Mouse (Mus musculus) myocyte (in vitro differentiated cells): ENCODE measurements around the gene Nup37. TPM values are rescaled to one million over a fixed set of nuclear protein-coding genes. Genes with fewer than 3 reads are reported as not detected.

Source experiments
- H3K27me3 ChIP-seq: one replicate; pipeline ENCODE4 v1.6.1; 2011; ENCODE audit not compliant: control insufficient read depth, insufficient read depth, insufficient read length
- H3K36me3 ChIP-seq: one replicate; pipeline ENCODE4 v1.6.1; 2011; ENCODE audit not compliant: control insufficient read depth, insufficient read depth
- H3K4me2 ChIP-seq: one replicate; pipeline ENCODE4 v1.6.1; 2011; ENCODE audit warnings: low read depth, control low read depth
- H3K4me3 ChIP-seq: one replicate; pipeline ENCODE4 v1.5.1; 2011; ENCODE audit warnings: mild to moderate bottlenecking, control low read depth, moderate library complexity
- H3K79me2 ChIP-seq: one replicate; pipeline ENCODE4 v1.6.1; 2011; ENCODE audit not compliant: control insufficient read depth, insufficient read depth
- H3ac ChIP-seq: one replicate; pipeline ENCODE4 v1.6.1; 2011; ENCODE audit not compliant: control insufficient read depth, insufficient read length
- CEBPB ChIP-seq: IDR thresholded peaks from 2 replicates; pipeline ENCODE4 v1.6.1; 2011; ENCODE audit warnings: mild to moderate bottlenecking, moderate library complexity; ENCODE audit not compliant: poor library complexity, insufficient read depth, severe bottlenecking
- E2F4 ChIP-seq: IDR thresholded peaks from one replicate; pipeline ENCODE4 v1.6.1; 2011; ENCODE audit warnings: mild to moderate bottlenecking, control low read depth, moderate library complexity; ENCODE audit not compliant: insufficient read depth
- MAX ChIP-seq: IDR thresholded peaks from one replicate; pipeline ENCODE4 v1.6.1; 2011; ENCODE audit warnings: low read depth, mild to moderate bottlenecking, control low read depth
- MYOD1 ChIP-seq, 3 experiments: IDR thresholded peaks; one replicate each; pipeline ENCODE4 v1.6.1; 2011; ENCODE audit warnings: control low read depth in 2 of 3, low read depth in 2 of 3, mild to moderate bottlenecking in 2 of 3, moderate library complexity in 1 of 3; ENCODE audit not compliant: insufficient read length in 2 of 3, control insufficient read depth in 1 of 3
- MYOG ChIP-seq, 3 experiments: IDR thresholded peaks; one replicate each; pipeline ENCODE4 v1.6.1; 2011; ENCODE audit warnings: control low read depth in 2 of 3, low read depth in 2 of 3, mild to moderate bottlenecking in 2 of 3; ENCODE audit not compliant: insufficient read length in 2 of 3, control insufficient read depth in 1 of 3, insufficient read depth in 1 of 3
- POLR2A ChIP-seq: IDR thresholded peaks from one replicate; pipeline ENCODE4 v1.6.1; 2011; ENCODE audit warnings: low read depth, mild to moderate bottlenecking, control low read depth, moderate library complexity; ENCODE audit not compliant: insufficient read length
- POLR2AphosphoS2 ChIP-seq: IDR thresholded peaks from one replicate; pipeline ENCODE4 v1.6.1; 2011; ENCODE audit warnings: low read depth, control low read depth; ENCODE audit not compliant: insufficient read length
- REST ChIP-seq: IDR thresholded peaks from one replicate; pipeline ENCODE4 v1.6.1; 2011; ENCODE audit warnings: mild to moderate bottlenecking, control low read depth, moderate library complexity; ENCODE audit not compliant: insufficient read depth, insufficient read length
- SRF ChIP-seq: IDR thresholded peaks from one replicate; pipeline ENCODE4 v1.6.1; 2011; ENCODE audit warnings: low read depth; ENCODE audit not compliant: control insufficient read depth, insufficient read length
- TCF12 ChIP-seq: IDR thresholded peaks from one replicate; pipeline ENCODE4 v1.6.1; 2011; ENCODE audit warnings: mild to moderate bottlenecking, control low read depth; ENCODE audit not compliant: poor library complexity, insufficient read depth, severe bottlenecking
- TCF3 ChIP-seq: IDR thresholded peaks from one replicate; pipeline ENCODE4 v1.6.1; 2011; ENCODE audit warnings: low read depth, control low read depth; ENCODE audit not compliant: insufficient read length
- USF1 ChIP-seq: IDR thresholded peaks from one replicate; pipeline ENCODE4 v1.6.1; 2011; ENCODE audit warnings: low read depth, mild to moderate bottlenecking, control low read depth, moderate library complexity
- polyA plus RNA-seq: library from polyadenylated mRNA; unstranded; fragments of >200 nt; fragmentation: generic; extraction: Trizol; gene quantifications from one replicate; pipeline ENCODE4 v1.2.1, GENCODE M21; 2012; ENCODE audit warnings: missing spikeins

The Nup37 gene
- polyA plus RNA-seq, 1 experiment = 11.9 TPM

GRCm38 (mm10) chr10:88203236-88203635, 56.4 kb downstream of the Nup37 start:
- H3K27me3 ChIP-seq = no peaks in the 10 kb centered on the region

DNA sequence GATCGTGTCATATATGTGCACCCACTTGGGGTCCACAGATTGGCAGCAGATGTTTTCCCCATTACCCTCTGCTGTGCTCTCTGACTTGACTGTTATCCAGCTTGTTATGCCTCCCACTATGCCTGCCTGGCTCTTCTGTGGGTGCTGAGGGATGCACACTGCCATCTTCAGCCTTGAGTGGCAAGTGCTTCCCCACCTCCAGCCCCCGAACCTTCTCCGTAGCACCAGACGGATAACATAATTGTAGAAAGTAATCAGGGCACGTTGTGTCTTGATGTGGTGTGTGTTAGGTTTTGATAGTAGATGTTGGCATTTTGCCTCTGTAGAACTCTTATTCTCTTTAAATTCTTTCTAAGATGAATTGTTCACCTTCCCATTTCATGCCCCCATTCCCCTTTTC, 65.9 kb downstream of the Nup37 start:
- H3ac ChIP-seq = no peak overlapping the region
- no peak overlapping the region for H3K4me2 ChIP-seq
- no peaks in the 10 kb centered on the region for H3K79me2 ChIP-seq
- no peak overlapping the region for H3K4me3 ChIP-seq
- peaks cover 5% of the 10 kb centered on the region for H3K36me3 ChIP-seq
- no peak for TF ChIP-seq TCF3
- no peak for TF ChIP-seq SRF
- TF ChIP-seq E2F4 = no peak
- no peak for TF ChIP-seq POLR2A
- TF ChIP-seq CEBPB = no peak
- TF ChIP-seq TCF12 = no peak
- no peak for TF ChIP-seq USF1
- no peak for TF ChIP-seq POLR2AphosphoS2
- no peaks in the 10 kb centered on the region for H3K27me3 ChIP-seq

More at GRCm38 (mm10) chr10:88203236-88203635, 56.4 kb downstream of the Nup37 start:
- Histone ChIP-seq H3ac (no peak overlapping the region), H3K4me2 (no peak overlapping the region), H3K4me3 (no peak overlapping the region), H3K36me3 (peaks cover 9% of the 10 kb centered on the region), H3K79me2 (no peaks in the 10 kb centered on the region)
- TF ChIP-seq POLR2AphosphoS2 (no peak), USF1 (no peak), TCF12 (no peak), CEBPB (no peak), SRF (no peak), MYOD1 (IDR thresholded peaks at IDR 0.05; ENCODE audit: control insufficient read depth in 1 of 3, insufficient read length in 2 of 3, low read depth in 2 of 3) (no peak), E2F4 (no peak), REST (no peak), MAX (no peak), MYOG (IDR thresholded peaks at IDR 0.05; ENCODE audit: control insufficient read depth in 1 of 3, insufficient read depth in 1 of 3, insufficient read length in 2 of 3, low read depth in 2 of 3) (no peak), POLR2A (no peak), TCF3 (no peak)

DNA sequence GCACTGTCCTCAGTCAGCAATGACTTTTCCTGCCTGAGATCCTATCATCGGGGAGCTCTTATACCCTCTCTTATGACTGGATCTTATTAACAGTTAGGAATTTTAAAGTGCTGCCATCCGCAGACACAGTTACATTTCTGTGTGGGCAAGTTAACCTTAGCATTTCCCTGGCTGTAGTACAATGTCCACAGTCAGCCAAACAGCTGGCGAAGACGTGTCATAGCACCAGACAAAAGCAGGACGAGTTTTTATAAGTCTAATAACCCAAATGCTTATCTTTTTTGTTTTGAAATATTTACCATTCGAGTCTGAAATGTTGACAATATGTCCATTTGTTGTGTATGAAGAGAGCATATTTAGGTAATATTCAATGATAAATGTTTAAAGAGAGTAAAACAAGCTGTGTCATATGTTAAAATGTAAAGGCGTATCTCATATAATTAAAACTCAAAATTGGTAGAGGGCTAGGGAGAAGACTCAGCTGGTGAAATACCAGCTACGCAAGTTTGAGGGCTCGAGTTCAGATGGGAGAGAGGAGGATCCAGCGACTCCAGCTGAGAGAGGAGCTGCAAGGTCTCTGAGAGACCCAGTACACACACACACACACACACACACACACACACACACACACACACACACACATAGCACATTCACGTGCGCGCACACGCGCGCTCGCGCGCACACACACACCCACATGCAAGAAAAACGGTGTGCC, 68.2 kb downstream of the Nup37 start:
- H3K36me3 ChIP-seq = peaks cover 13% of the 10 kb centered on the region
- no peak overlapping the region for H3K4me2 ChIP-seq
- no peaks in the 10 kb centered on the region for H3K79me2 ChIP-seq
- no peak overlapping the region for H3K4me3 ChIP-seq
- TF ChIP-seq MYOG (IDR thresholded peaks at IDR 0.05; ENCODE audit: control insufficient read depth in 1 of 3, insufficient read depth in 1 of 3, insufficient read length in 2 of 3, low read depth in 2 of 3) (no peak), E2F4 (no peak), POLR2AphosphoS2 (no peak), USF1 (no peak), TCF3 (no peak), MAX (no peak), MYOD1 (IDR thresholded peaks at IDR 0.05; ENCODE audit: control insufficient read depth in 1 of 3, insufficient read length in 2 of 3, low read depth in 2 of 3) (no peak), POLR2A (no peak), CEBPB (no peak), SRF (no peak), REST (no peak), TCF12 (no peak)
- H3ac ChIP-seq = no peak overlapping the region
- H3K27me3 ChIP-seq = no peaks in the 10 kb centered on the region

DNA sequence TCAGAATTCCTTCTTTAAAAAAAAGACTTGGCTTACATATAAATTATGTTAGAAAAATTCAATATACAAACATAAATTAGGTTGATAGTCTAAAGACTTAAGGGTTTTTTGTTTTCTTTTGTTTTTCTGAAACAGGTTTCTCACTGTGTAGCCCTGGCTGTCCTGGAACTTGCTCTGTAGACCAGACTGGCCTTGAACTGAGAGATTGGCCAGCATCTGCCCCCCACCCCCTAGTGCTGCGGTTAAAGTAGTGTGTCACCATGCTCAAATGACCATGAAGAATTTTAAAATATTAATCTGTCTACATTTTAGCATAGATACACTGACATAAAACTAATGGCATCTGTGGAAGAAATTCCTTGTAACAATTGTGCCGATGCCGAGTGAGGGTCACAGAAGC, 71.4 kb downstream of the Nup37 start:
- Histone ChIP-seq H3K4me3 (no peak overlapping the region), H3ac (no peak overlapping the region), H3K27me3 (no peaks in the 10 kb centered on the region), H3K4me2 (no peak overlapping the region), H3K79me2 (no peaks in the 10 kb centered on the region), H3K36me3 (peaks cover 13% of the 10 kb centered on the region)
- TF ChIP-seq CEBPB (no peak), TCF3 (no peak), E2F4 (no peak), MAX (no peak), MYOD1 (IDR thresholded peaks at IDR 0.05; ENCODE audit: control insufficient read depth in 1 of 3, insufficient read length in 2 of 3, low read depth in 2 of 3) (no peak), USF1 (no peak)

GRCm38 (mm10) chr10:88221718-88222117, 74.9 kb downstream of the Nup37 start:
- Histone ChIP-seq H3K27me3 (no peaks in the 10 kb centered on the region), H3K4me3 (no peak overlapping the region), H3K4me2 (no peak overlapping the region), H3K36me3 (peaks cover 13% of the 10 kb centered on the region), H3K79me2 (no peaks in the 10 kb centered on the region), H3ac (no peak overlapping the region)
- TF ChIP-seq POLR2AphosphoS2 (no peak), E2F4 (no peak), MYOD1 (IDR thresholded peaks at IDR 0.05; ENCODE audit: control insufficient read depth in 1 of 3, insufficient read length in 2 of 3, low read depth in 2 of 3) (no peak), SRF (no peak), USF1 (no peak), REST (no peak), MAX (no peak), TCF3 (no peak), TCF12 (no peak), POLR2A (no peak), MYOG (IDR thresholded peaks at IDR 0.05; ENCODE audit: control insufficient read depth in 1 of 3, insufficient read depth in 1 of 3, insufficient read length in 2 of 3, low read depth in 2 of 3) (no peak), CEBPB (no peak)
